Mouse (Mus musculus): ENCODE data around the gene Irx5. TPM values are rescaled to one million over a fixed set of nuclear protein-coding genes. Genes with fewer than 3 reads are reported as not detected.

Irx5 gene
- polyA plus RNA-seq, 1 experiment from 2014 or later = 28.7 TPM

DNA sequence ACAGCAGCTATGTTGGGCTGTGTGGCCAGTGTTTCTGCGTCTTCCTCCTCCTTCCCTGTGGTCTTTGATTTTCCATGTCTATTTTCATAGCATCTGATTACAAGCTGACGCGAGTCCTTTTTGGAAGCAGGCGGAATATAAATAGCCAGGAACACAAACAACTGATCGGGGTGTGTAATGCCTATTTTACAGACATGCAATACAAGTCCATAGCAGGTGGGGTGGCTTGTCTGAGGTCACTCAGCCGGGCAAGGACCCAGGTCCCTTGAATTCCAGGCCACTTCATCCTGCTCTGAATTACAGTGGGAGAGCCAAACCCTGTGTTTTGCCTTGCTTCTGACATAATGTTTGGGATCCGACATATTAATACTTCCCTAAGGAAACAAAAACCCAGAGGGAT, 63.2 kb downstream of the Irx5 start:
- no peaks in the 10 kb centered on the region for H3K4me1 ChIP-seq
- 84% methylated on average over 7 of the region's 7 CpGs for WGBS
- no peaks in the 10 kb centered on the region for H3K36me3 ChIP-seq
- DNase-seq (ENCODE audit: low spot score) = no peak
- no peak overlapping the region for H3K4me3 ChIP-seq
- no peaks in the 10 kb centered on the region for H3K9me3 ChIP-seq (replicated peaks)
- no peak overlapping the region for H3K27ac ChIP-seq (replicated peaks)
- H3K27me3 ChIP-seq (ENCODE audit: low read depth, poor library complexity, severe bottlenecking) = no peaks in the 10 kb centered on the region
